Mouse (Mus musculus): ENCODE results near the gene Acox1. TPM values are rescaled to one million over a fixed set of nuclear protein-coding genes. Genes with fewer than 3 reads are reported as not detected.

Acox1 gene
- polyA plus RNA-seq, 1 experiment from 2014 or later = 38.6 TPM

GRCm38 (mm10) chr11:116143468-116143867 is 55.4 kb downstream of the Acox1 start:
- H3K4me3 ChIP-seq (ENCODE audit: low read length) = no peak overlapping the region
- no peak for ATAC-seq (replicated peaks; ENCODE audit: extremely low read depth, insufficient read depth, low FRiP score)
- H3K9ac ChIP-seq (ENCODE audit: low read length) = no peak overlapping the region
- H3K36me3 ChIP-seq (ENCODE audit: control insufficient read depth, insufficient read depth) = peaks cover 34% of the 10 kb centered on the region
- 77% methylated on average over 3 of the region's 3 CpGs for WGBS
- peaks cover 5% of the 10 kb centered on the region; the same call in 1 of the 2 replicates for H3K4me1 ChIP-seq (ENCODE audit: control insufficient read depth, insufficient read depth, low read length)
- H3K9me3 ChIP-seq (replicated peaks; ENCODE audit: control insufficient read depth, low read length) = no peaks in the 10 kb centered on the region
- no peak overlapping the region for H3K4me2 ChIP-seq (ENCODE audit: low read depth, low read length)
- no peak overlapping the region for H3K27ac ChIP-seq (ENCODE audit: low read length)
- no peaks in the 10 kb centered on the region for H3K27me3 ChIP-seq (ENCODE audit: control insufficient read depth, insufficient read depth, low read length)

GRCm38 (mm10) chr11:116142211-116142991 is 56.4 kb downstream of the Acox1 start:
- H3K36me3 ChIP-seq (ENCODE audit: control insufficient read depth, insufficient read depth) = peaks cover 27% of the 10 kb centered on the region
- WGBS = 66% methylated on average over 10 of the region's 10 CpGs
- peaks cover 11% of the 10 kb centered on the region for H3K4me1 ChIP-seq (ENCODE audit: control insufficient read depth, insufficient read depth, low read length)
- no peak overlapping the region for H3K27ac ChIP-seq (ENCODE audit: low read length)
- H3K4me2 ChIP-seq (ENCODE audit: low read depth, low read length) = no peak overlapping the region
- ATAC-seq (replicated peaks; ENCODE audit: extremely low read depth, insufficient read depth, low FRiP score) = no peak
- H3K4me3 ChIP-seq (ENCODE audit: low read length) = no peak overlapping the region
- H3K9ac ChIP-seq (ENCODE audit: low read length) = no peak overlapping the region
- no peaks in the 10 kb centered on the region for H3K9me3 ChIP-seq (replicated peaks; ENCODE audit: control insufficient read depth, low read length)
- H3K27me3 ChIP-seq (ENCODE audit: control insufficient read depth, insufficient read depth, low read length) = no peaks in the 10 kb centered on the region

- peak within 1 kb of the TSS; percentile 84 for H3K4me3 ChIP-seq (ENCODE audit: low read length)
- WGBS = under 1% methylated on average over 60 of the region's 60 CpGs
- peak within 1 kb of the TSS; percentile 74 for H3K27ac ChIP-seq (ENCODE audit: low read length)
- ATAC-seq (replicated peaks; ENCODE audit: extremely low read depth, insufficient read depth, low FRiP score) = peak; percentile 97
- peaks cover 14% of the 10 kb centered on the region for H3K36me3 ChIP-seq (ENCODE audit: control insufficient read depth, insufficient read depth)
- no peaks in the 10 kb centered on the region for H3K27me3 ChIP-seq (ENCODE audit: control insufficient read depth, insufficient read depth, low read length)
- peak within 1 kb of the TSS; percentile 88 for H3K9ac ChIP-seq (ENCODE audit: low read length)
- H3K4me1 ChIP-seq (ENCODE audit: control insufficient read depth, insufficient read depth, low read length) = peaks cover 11% of the 10 kb centered on the region
- peak within 1 kb of the TSS; percentile 71 for H3K4me2 ChIP-seq (ENCODE audit: low read depth, low read length)
- no peaks in the 10 kb centered on the region for H3K9me3 ChIP-seq (replicated peaks; ENCODE audit: control insufficient read depth, low read length)
Measured at GRCm38 (mm10) chr11:116138468-116139138, 60.2 kb downstream of the Acox1 start, which contains the start of gene Mrpl38. Gene Mrpl38 (minus strand): TSS chr11:116138868.

GRCm38 (mm10) chr11:116138096-116138467 is 60.8 kb downstream of the Acox1 start:
- H3K9me3 ChIP-seq (replicated peaks; ENCODE audit: control insufficient read depth, low read length) = no peaks in the 10 kb centered on the region
- no peak for ATAC-seq (replicated peaks; ENCODE audit: extremely low read depth, insufficient read depth, low FRiP score)
- H3K36me3 ChIP-seq (ENCODE audit: control insufficient read depth, insufficient read depth) = peaks cover 10% of the 10 kb centered on the region
- no peaks in the 10 kb centered on the region for H3K27me3 ChIP-seq (ENCODE audit: control insufficient read depth, insufficient read depth, low read length)
- peak overlapping the region; percentile 84 for H3K4me3 ChIP-seq (ENCODE audit: low read length)
- under 1% methylated on average over 20 of the region's 20 CpGs for WGBS
- peak overlapping the region; percentile 88 for H3K9ac ChIP-seq (ENCODE audit: low read length)
- H3K4me2 ChIP-seq (ENCODE audit: low read depth, low read length) = peak overlapping the region; percentile 71
- peak overlapping the region; percentile 74 for H3K27ac ChIP-seq (ENCODE audit: low read length)
- peaks cover 11% of the 10 kb centered on the region for H3K4me1 ChIP-seq (ENCODE audit: control insufficient read depth, insufficient read depth, low read length)

GRCm38 (mm10) chr11:116134171-116134570 is 64.7 kb downstream of the Acox1 start:
- 74% methylated on average over 10 of the region's 10 CpGs for WGBS
- no peak overlapping the region for H3K27ac ChIP-seq (ENCODE audit: low read length)

GRCm38 (mm10) chr11:116133497-116133896 is 65.3 kb downstream of the Acox1 start:
- H3K9ac ChIP-seq (ENCODE audit: low read length) = no peak overlapping the region
- peaks cover 13% of the 10 kb centered on the region for H3K36me3 ChIP-seq (ENCODE audit: control insufficient read depth, insufficient read depth)
- ATAC-seq (replicated peaks; ENCODE audit: extremely low read depth, insufficient read depth, low FRiP score) = no peak
- H3K27ac ChIP-seq (ENCODE audit: low read length) = no peak overlapping the region
- 71% methylated on average over 5 of the region's 5 CpGs for WGBS
- no peak overlapping the region for H3K4me3 ChIP-seq (ENCODE audit: low read length)
- H3K27me3 ChIP-seq (ENCODE audit: control insufficient read depth, insufficient read depth, low read length) = no peaks in the 10 kb centered on the region
- no peak overlapping the region for H3K4me2 ChIP-seq (ENCODE audit: low read depth, low read length)
- no peaks in the 10 kb centered on the region for H3K9me3 ChIP-seq (replicated peaks; ENCODE audit: control insufficient read depth, low read length)
- H3K4me1 ChIP-seq (ENCODE audit: control insufficient read depth, insufficient read depth, low read length) = peaks cover 26% of the 10 kb centered on the region

More at GRCm38 (mm10) chr11:116134171-116134570, 64.7 kb downstream of the Acox1 start:
- Histone ChIP-seq H3K36me3 (ENCODE audit: control insufficient read depth, insufficient read depth) (peaks cover 13% of the 10 kb centered on the region), H3K9me3 (replicated peaks; ENCODE audit: control insufficient read depth, low read length) (no peaks in the 10 kb centered on the region), H3K4me2 (ENCODE audit: low read depth, low read length) (no peak overlapping the region), H3K4me1 (ENCODE audit: control insufficient read depth, insufficient read depth, low read length) (peaks cover 29% of the 10 kb centered on the region), H3K27me3 (ENCODE audit: control insufficient read depth, insufficient read depth, low read length) (no peaks in the 10 kb centered on the region), H3K9ac (ENCODE audit: low read length) (no peak overlapping the region), H3K4me3 (ENCODE audit: low read length) (no peak overlapping the region)
- ATAC-seq (replicated peaks; ENCODE audit: extremely low read depth, insufficient read depth, low FRiP score) = no peak

GRCm38 (mm10) chr11:116132366-116133333 is 66.2 kb downstream of the Acox1 start:
- Histone ChIP-seq H3K27ac (ENCODE audit: low read length) (0 out of 2 replicates have a peak overlapping the region, but pooled peaks have one; percentile 3), H3K36me3 (ENCODE audit: control insufficient read depth, insufficient read depth) (peaks cover 13% of the 10 kb centered on the region), H3K9ac (ENCODE audit: low read length) (no peak overlapping the region), H3K4me2 (ENCODE audit: low read depth, low read length) (no peak overlapping the region), H3K9me3 (replicated peaks; ENCODE audit: control insufficient read depth, low read length) (no peaks in the 10 kb centered on the region), H3K4me1 (ENCODE audit: control insufficient read depth, insufficient read depth, low read length) (peaks cover 25% of the 10 kb centered on the region), H3K27me3 (ENCODE audit: control insufficient read depth, insufficient read depth, low read length) (no peaks in the 10 kb centered on the region), H3K4me3 (ENCODE audit: low read length) (no peak overlapping the region)
- 79% methylated on average over 16 of the region's 16 CpGs for whole genome bisulfite sequencing
- no peak for ATAC-seq (replicated peaks; ENCODE audit: extremely low read depth, insufficient read depth, low FRiP score)

GRCm38 (mm10) chr11:116131349-116132170 is 67.3 kb downstream of the Acox1 start:
- ATAC-seq (replicated peaks; ENCODE audit: extremely low read depth, insufficient read depth, low FRiP score) = no peak
- Histone ChIP-seq H3K27ac (ENCODE audit: low read length) (peak overlapping the region; percentile 91), H3K27me3 (ENCODE audit: control insufficient read depth, insufficient read depth, low read length) (no peaks in the 10 kb centered on the region), H3K4me3 (ENCODE audit: low read length) (peak overlapping the region; percentile 67), H3K4me2 (ENCODE audit: low read depth, low read length) (peak overlapping the region; percentile 70), H3K9ac (ENCODE audit: low read length) (peak overlapping the region; percentile 84), H3K4me1 (ENCODE audit: control insufficient read depth, insufficient read depth, low read length) (peaks cover 29% of the 10 kb centered on the region), H3K36me3 (ENCODE audit: control insufficient read depth, insufficient read depth) (peaks cover 13% of the 10 kb centered on the region), H3K9me3 (replicated peaks; ENCODE audit: control insufficient read depth, low read length) (no peaks in the 10 kb centered on the region)
- 79% methylated on average over 15 of the region's 15 CpGs for WGBS
